Mouse (Mus musculus) heart, adult 2 months (tissue): Measurements from ENCODE around the gene Cbr4. TPM values are rescaled to one million over a fixed set of nuclear protein-coding genes. Genes with fewer than 3 reads are reported as not detected.

Experiments
- DNase-seq, 2 experiments: peaks; one replicate each; pipeline ENCODE4 v3.0.0; 2021
- H3K27ac ChIP-seq: fragments of 200-600 bp; 2 replicates; pipeline ENCODE4 v1.8.1; 2022
- H3K27me3 ChIP-seq: fragments of 200-500 bp; 2 replicates; pipeline ENCODE4 v1.6.1; 2012; ENCODE audit warnings: mild to moderate bottlenecking, low read length, inconsistent platforms, mixed read lengths; ENCODE audit not compliant: control insufficient read depth, insufficient read depth
- H3K36me3 ChIP-seq: fragments of 200-500 bp; 2 replicates; pipeline ENCODE4 v1.6.1; 2012; ENCODE audit warnings: low read length, inconsistent platforms; ENCODE audit not compliant: control insufficient read depth, insufficient read depth
- H3K4me1 ChIP-seq: fragments of 200-500 bp; 2 replicates; pipeline ENCODE4 v1.6.1; 2011; ENCODE audit warnings: low read length; ENCODE audit not compliant: control insufficient read depth, insufficient read depth
- H3K4me3 ChIP-seq: fragments of 200-600 bp; 2 replicates; pipeline ENCODE4 v1.8.1; 2022
- H3K79me2 ChIP-seq: fragments of 200-500 bp; replicated peaks from 2 replicates; pipeline ENCODE4 v1.6.1; 2012; ENCODE audit warnings: mild to moderate bottlenecking, inconsistent platforms, low read length, moderate library complexity, mixed read lengths; ENCODE audit not compliant: control insufficient read depth, insufficient read depth
- H3K9ac ChIP-seq: fragments of 200-500 bp; 2 replicates; pipeline ENCODE4 v1.6.1; 2012; ENCODE audit warnings: low read depth, mild to moderate bottlenecking, control low read depth, inconsistent platforms, low read length, mixed read lengths
- CTCF ChIP-seq: fragments of 200-600 bp; IDR thresholded peaks from 2 replicates; pipeline ENCODE4 v1.8.1; 2022; ENCODE audit warnings: antibody characterized with exemption, mild to moderate bottlenecking, moderate library complexity
- EP300 ChIP-seq: fragments of 200-500 bp; IDR thresholded peaks from 2 replicates; pipeline ENCODE4 v1.6.1; 2011; ENCODE audit warnings: low read depth, low read length, control low read depth; ENCODE audit not compliant: insufficient read depth
- POLR2A ChIP-seq: fragments of 200-500 bp; IDR thresholded peaks from 2 replicates; pipeline ENCODE4 v1.6.1; 2011; ENCODE audit warnings: mild to moderate bottlenecking, low read depth, low read length, control low read depth; ENCODE audit not compliant: insufficient read depth
- WGBS: fragments of 180-500 bp; shearing (Covaris S2); methylation state at CpG from one replicate; pipeline ENCODE4 v1.1.7; 2018; 5-methylcytosine and 5-hydroxymethylcytosine counted together
- intact Hi-C: fragments of 180-260 bp; cut with DNase I; formaldehyde crosslinking; loops from one replicate; pipeline ENCODE4 v1.15.1; 2025
- long read RNA-seq: library from polyadenylated mRNA; stranded (forward); transcript quantifications from one replicate; pipeline ENCODE4 v2.0.0, GENCODE M21; 2021
- polyA plus RNA-seq: library from polyadenylated mRNA; depleted of rRNA; stranded (reverse); fragments of >200 nt; gene quantifications from 2 replicates; pipeline ENCODE4 v1.2.3, GENCODE M21; 2012; rRNA removed
- total RNA-seq, 2 experiments: library from RNA; stranded (reverse); gene quantifications; 2 replicates each; pipeline ENCODE4 v1.2.3; 2021

Gene Cbr4
- total RNA-seq (10 to 100 TPM; 70.8 to 77.2 TPM), polyA plus RNA-seq (25.8 and 55.0 TPM in 2 replicates)
- long read RNA-seq, full-length matches to known transcripts: 36 of 40 reads
- long read RNA-seq, partial matches to known transcripts: 0 of 40 reads
- long read RNA-seq, other reads (novel, unspliced or antisense): 4 of 40 reads

- H3K27ac ChIP-seq: peak within 1 kb of the TSS; percentile 93
- TF ChIP-seq CTCF: peak; percentile 10; the same call in 1 of the 2 replicates
- peak; percentile 92 for TF ChIP-seq POLR2A
- peak; percentile 68; the same call in 1 of the 2 replicates for TF ChIP-seq EP300
- peak within 1 kb of the TSS; percentile 92 for H3K9ac ChIP-seq
- no peaks in the 10 kb centered on the region for H3K79me2 ChIP-seq
- intact Hi-C loops: loop anchor here (1.0 to 5.0 kb wide), 3 partner anchors 29 to 505 kb away; partner anchors contain the start of genes Clcn3 and Sh3rf1
- DNase-seq: peak; percentile 84 to 89
- peak within 1 kb of the TSS; percentile 81 for H3K4me3 ChIP-seq
- no peaks in the 10 kb centered on the region for H3K27me3 ChIP-seq
- no peaks in the 10 kb centered on the region for H3K36me3 ChIP-seq
- peaks cover 4% of the 10 kb centered on the region for H3K4me1 ChIP-seq
- 5% methylated on average over 29 of the region's 29 CpGs for WGBS
These were observed at the start of gene Cbr4 for GRCm38 (mm10) chr8:61487597-61488156. Cbr4 (plus strand) TSS chr8:61487734.

DNA sequence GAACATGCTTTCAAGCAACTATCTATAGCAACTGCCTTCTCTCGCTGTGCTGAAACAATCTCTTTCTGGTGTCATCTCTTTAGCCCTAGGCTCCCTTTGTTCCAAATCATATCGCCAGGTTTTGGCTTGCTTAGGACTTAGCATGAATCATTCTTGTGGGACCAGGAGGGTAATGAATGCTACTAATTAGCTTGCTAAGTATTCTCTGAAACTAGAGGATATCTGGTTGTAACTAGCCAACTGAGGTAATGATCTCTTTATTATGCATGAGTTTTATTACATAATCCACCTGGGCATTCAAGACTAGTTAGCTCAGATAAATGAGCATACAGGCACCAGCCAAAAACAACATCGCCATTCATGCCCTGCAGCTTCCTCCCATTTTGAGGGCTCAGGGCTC, 44.5 kb upstream of the Cbr4 start:
- TF ChIP-seq POLR2A (no peak), CTCF (no peak), EP300 (no peak)
- no peaks in the 10 kb centered on the region for H3K36me3 ChIP-seq
- WGBS: 93% methylated on average over 3 of the region's 3 CpGs

DNA sequence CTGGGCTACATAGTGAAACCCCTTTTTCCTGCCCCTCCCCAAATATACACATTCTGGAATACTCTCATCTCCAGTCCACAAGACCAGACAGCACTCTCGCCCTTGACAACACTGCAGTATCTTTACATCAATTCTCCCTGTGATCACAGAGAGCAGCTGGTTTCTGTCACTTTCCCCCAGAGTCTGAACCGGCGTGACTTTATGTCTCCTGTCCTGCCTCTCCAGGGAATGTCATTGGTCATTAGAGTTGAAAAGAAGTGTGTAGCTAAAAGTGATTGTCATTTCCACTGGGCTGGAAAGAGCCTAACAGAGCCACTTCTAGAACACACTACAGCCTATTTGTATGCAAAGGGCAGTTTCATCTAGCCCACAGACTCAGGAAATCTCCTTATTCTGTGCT, 43.2 kb upstream of the Cbr4 start:
- no peak overlapping the region for H3K4me3 ChIP-seq
- intact Hi-C loops: no loop called here
- WGBS: 57% methylated on average over 3 of the region's 3 CpGs
- no peak for TF ChIP-seq EP300
- TF ChIP-seq CTCF: no peak
- no peak for TF ChIP-seq POLR2A
- H3K79me2 ChIP-seq: no peaks in the 10 kb centered on the region
- no peaks in the 10 kb centered on the region for H3K4me1 ChIP-seq
- no peak overlapping the region for H3K9ac ChIP-seq
- no peak overlapping the region for H3K27ac ChIP-seq
- DNase-seq: no peak
- H3K27me3 ChIP-seq: no peaks in the 10 kb centered on the region
- no peaks in the 10 kb centered on the region for H3K36me3 ChIP-seq

More for the DNA sequence above, 44.5 kb upstream of the Cbr4 start:
- H3K9ac ChIP-seq: no peak overlapping the region
- DNase-seq: no peak
- no peak overlapping the region for H3K4me3 ChIP-seq
- intact Hi-C loops: no loop called here
- H3K27ac ChIP-seq: no peak overlapping the region
- H3K79me2 ChIP-seq: no peaks in the 10 kb centered on the region
- no peaks in the 10 kb centered on the region for H3K4me1 ChIP-seq
- H3K27me3 ChIP-seq: no peaks in the 10 kb centered on the region

GRCm38 (mm10) chr8:61446329-61446728, 41.2 kb upstream of the Cbr4 start:
- no peaks in the 10 kb centered on the region for H3K27me3 ChIP-seq
- TF ChIP-seq EP300: no peak
- no peak for TF ChIP-seq CTCF
- no peak for TF ChIP-seq POLR2A
- 85% methylated on average over 15 of the region's 15 CpGs for whole genome bisulfite sequencing
- intact Hi-C loops: no loop called here
- no peaks in the 10 kb centered on the region for H3K36me3 ChIP-seq
- no peak overlapping the region for H3K27ac ChIP-seq
- no peak for DNase-seq
- no peaks in the 10 kb centered on the region for H3K4me1 ChIP-seq
- no peak overlapping the region for H3K9ac ChIP-seq
- no peak overlapping the region for H3K4me3 ChIP-seq
- H3K79me2 ChIP-seq: no peaks in the 10 kb centered on the region

- Histone ChIP-seq H3K4me1 (no peaks in the 10 kb centered on the region), H3K9ac (no peak overlapping the region), H3K36me3 (no peaks in the 10 kb centered on the region), H3K79me2 (no peaks in the 10 kb centered on the region), H3K27ac (no peak overlapping the region), H3K27me3 (no peaks in the 10 kb centered on the region), H3K4me3 (no peak overlapping the region)
- intact Hi-C loops: no loop called here
- TF ChIP-seq POLR2A: no peak
- TF ChIP-seq CTCF: no peak
- no peak for TF ChIP-seq EP300
- WGBS: 87% methylated on average over 2 of the region's 2 CpGs
- DNase-seq: no peak
These were observed 39.4 kb upstream of the Cbr4 start for GRCm38 (mm10) chr8:61448100-61448499.

GRCm38 (mm10) chr8:61448881-61449280, 38.7 kb upstream of the Cbr4 start:
- no peak overlapping the region for H3K9ac ChIP-seq
- DNase-seq: no peak
- H3K4me3 ChIP-seq: no peak overlapping the region
- H3K79me2 ChIP-seq: no peaks in the 10 kb centered on the region
- H3K36me3 ChIP-seq: no peaks in the 10 kb centered on the region
- H3K27ac ChIP-seq: no peak overlapping the region
- no peaks in the 10 kb centered on the region for H3K27me3 ChIP-seq
- 39% methylated on average over 5 of the region's 5 CpGs for WGBS
- TF ChIP-seq EP300 (no peak), CTCF (no peak), POLR2A (no peak)
- no peaks in the 10 kb centered on the region for H3K4me1 ChIP-seq
- intact Hi-C loops: no loop called here
